Mouse (Mus musculus): ENCODE results near the gene Plcd3.

The Plcd3 gene

DNA sequence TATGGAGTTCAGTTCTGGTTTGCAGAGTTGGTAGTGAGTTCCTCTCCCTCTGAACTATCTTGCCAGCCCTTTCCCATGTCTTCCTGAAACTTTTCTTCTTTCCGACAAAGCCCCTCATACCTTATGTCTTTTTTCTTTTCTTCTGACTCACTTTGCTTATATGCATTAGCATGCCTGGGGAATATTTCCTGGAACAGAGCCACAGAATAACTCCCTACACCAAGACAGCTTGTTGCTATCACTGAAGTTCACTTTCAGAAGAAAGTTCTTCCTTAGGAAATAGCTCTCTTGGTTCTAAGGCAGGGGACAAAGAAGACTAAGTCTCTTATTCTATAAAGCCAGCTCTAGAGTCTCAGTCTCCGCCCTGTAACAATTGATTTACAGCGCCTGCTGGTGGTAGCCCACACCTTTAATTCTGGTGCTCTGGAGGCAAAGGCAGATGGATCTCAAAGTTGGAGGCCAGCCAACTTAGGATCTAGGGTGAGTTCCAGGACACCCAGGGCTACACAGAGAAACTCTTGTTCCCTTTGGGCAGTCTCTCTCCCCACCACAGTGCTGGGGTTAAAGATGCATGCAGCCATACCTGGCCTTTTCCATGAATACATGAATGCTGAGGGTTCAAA is 80.6 kb downstream of the Plcd3 start:
- DNase-seq (ENCODE audit: low read depth) = peak; percentile 76

Data from NIH3T3 (cell line).